Mouse (Mus musculus): ENCODE data around the gene Prkce.

The Prkce gene

GRCm38 (mm10) chr17:86487450-86487849, 319.9 kb downstream of the Prkce start:
- DNase-seq (ENCODE audit: low spot score), result no peak

- DNase-seq (ENCODE audit: low spot score), result no peak
These were observed 322.2 kb downstream of the Prkce start for GRCm38 (mm10) chr17:86489827-86490226.

- no peak for DNase-seq (ENCODE audit: low spot score)
These were observed 324.8 kb downstream of the Prkce start for GRCm38 (mm10) chr17:86492376-86492775.

- DNase-seq (ENCODE audit: low spot score), result no peak
These were observed 326.4 kb downstream of the Prkce start for GRCm38 (mm10) chr17:86493891-86494420.

- DNase-seq (ENCODE audit: low spot score), result no peak
These were observed 326.9 kb downstream of the Prkce start for GRCm38 (mm10) chr17:86494494-86494893.

GRCm38 (mm10) chr17:86494895-86495294, 327.3 kb downstream of the Prkce start:
- no peak for DNase-seq (ENCODE audit: low spot score)

- DNase-seq (ENCODE audit: low spot score), result peak; percentile 74
These were observed 328.7 kb downstream of the Prkce start for GRCm38 (mm10) chr17:86496123-86496771.

GRCm38 (mm10) chr17:86497302-86497701, 329.7 kb downstream of the Prkce start:
- no peak for DNase-seq (ENCODE audit: low spot score)

GRCm38 (mm10) chr17:86499359-86500045, 331.9 kb downstream of the Prkce start:
- DNase-seq (ENCODE audit: low spot score), result peak; percentile 84

GRCm38 (mm10) chr17:86501393-86501792, 333.8 kb downstream of the Prkce start:
- no peak for DNase-seq (ENCODE audit: low spot score)

GRCm38 (mm10) chr17:86503208-86503897, 335.8 kb downstream of the Prkce start:
- DNase-seq (ENCODE audit: low spot score), result no peak

GRCm38 (mm10) chr17:86505183-86505631, 337.6 kb downstream of the Prkce start, which contains the start of gene Gm10309:
Gene Gm10309, minus strand, starts transcription at chr17:86505232.
- peak; percentile 63 for DNase-seq (ENCODE audit: low spot score)

- no peak for DNase-seq (ENCODE audit: low spot score)
These were observed 339.3 kb downstream of the Prkce start for GRCm38 (mm10) chr17:86506881-86507280.

- peak; percentile 66 for DNase-seq (ENCODE audit: low spot score)
These were observed 340.0 kb downstream of the Prkce start for GRCm38 (mm10) chr17:86507342-86508211.

- DNase-seq (ENCODE audit: low spot score), result no peak
These were observed 340.6 kb downstream of the Prkce start for GRCm38 (mm10) chr17:86508212-86508490.

- DNase-seq (ENCODE audit: low spot score), result no peak
These were observed 342.3 kb downstream of the Prkce start for GRCm38 (mm10) chr17:86509871-86510270.

GRCm38 (mm10) chr17:86514974-86515620, 347.5 kb downstream of the Prkce start:
- peak; percentile 81 for DNase-seq (ENCODE audit: low spot score)

- no peak for DNase-seq (ENCODE audit: low spot score)
These were observed 349.0 kb downstream of the Prkce start for GRCm38 (mm10) chr17:86516630-86517029.

- DNase-seq (ENCODE audit: low spot score), result no peak
These were observed 351.0 kb downstream of the Prkce start for GRCm38 (mm10) chr17:86518604-86519003.

- no peak for DNase-seq (ENCODE audit: low spot score)
These were observed 353.7 kb downstream of the Prkce start for GRCm38 (mm10) chr17:86521252-86521651.

- DNase-seq (ENCODE audit: low spot score), result no peak
These were observed 355.1 kb downstream of the Prkce start for GRCm38 (mm10) chr17:86522649-86523048.

Data from lung, postnatal 25 days (tissue).